Mouse (Mus musculus) forebrain, embryonic 11.5 days (tissue): ENCODE measurements at regions not wholly inside any gene's neighbourhood (a gene's known extent, or its start where the extent isn't known, plus 50 kb on each side); places are given as distances from the start of the nearest gene placed in this dataset.

Experiments used
- ATAC-seq: fragments of 200-750 bp; cut with Nextera tagmentation; replicated peaks from 2 replicates; pipeline ENCODE4 v1.8.0; 2017; ENCODE audit warnings: moderate TSS enrichment; ENCODE audit not compliant: low FRiP score
- DNase-seq: peaks from one replicate; pipeline ENCODE4 v3.0.0-alpha.2; 2017; ENCODE audit warnings: low spot score
- H3K27ac ChIP-seq: fragments of 300-500 bp; sonication (generic); 2 replicates; pipeline ENCODE4 v1.5.1; 2014; ENCODE audit warnings: low read depth, low read length
- H3K27me3 ChIP-seq: fragments of 300-500 bp; sonication (generic); 2 replicates; pipeline ENCODE4 v1.6.1; 2014; ENCODE audit warnings: mild to moderate bottlenecking, low read length, mixed read lengths; ENCODE audit not compliant: control insufficient read depth, insufficient read depth
- H3K36me3 ChIP-seq: fragments of 300-500 bp; sonication (generic); 2 replicates; pipeline ENCODE4 v1.6.1; 2014; ENCODE audit warnings: mild to moderate bottlenecking, low read length, moderate library complexity, mixed read lengths; ENCODE audit not compliant: control insufficient read depth, insufficient read depth
- H3K4me1 ChIP-seq: fragments of 300-500 bp; sonication (generic); replicated peaks from 2 replicates; pipeline ENCODE4 v1.6.1; 2014; ENCODE audit warnings: low read length, mixed read lengths; ENCODE audit not compliant: control insufficient read depth, insufficient read depth
- H3K4me2 ChIP-seq: fragments of 300-500 bp; sonication (generic); 2 replicates; pipeline ENCODE4 v1.6.1; 2014; ENCODE audit warnings: low read depth, mild to moderate bottlenecking, low read length, moderate library complexity, mixed read lengths; ENCODE audit not compliant: severe bottlenecking
- H3K4me3 ChIP-seq: fragments of 300-500 bp; sonication (generic); 2 replicates; pipeline ENCODE4 v1.5.1; 2014; ENCODE audit warnings: low read depth, low read length
- H3K9ac ChIP-seq: fragments of 300-500 bp; sonication (generic); 2 replicates; pipeline ENCODE4 v1.6.1; 2014; ENCODE audit warnings: low read length
- H3K9me3 ChIP-seq: fragments of 300-500 bp; sonication (generic); 2 replicates; pipeline ENCODE4 v1.6.1; 2016; ENCODE audit warnings: low read length, mixed read lengths; ENCODE audit not compliant: control insufficient read depth
- whole genome bisulfite sequencing: fragments of 180-500 bp; shearing (Covaris S2); extraction: QIAGEN DNeasy Blood & Tissue Kit; methylation state at CpG from one replicate; pipeline ENCODE4 v1.1.7; 2014; 5-methylcytosine and 5-hydroxymethylcytosine counted together

GRCm38 (mm10) chr2:78983347-78983746 is 115.4 kb downstream of the Ube2e3 start:
- no peak overlapping the region for H3K4me3 ChIP-seq
- no peaks in the 10 kb centered on the region for H3K36me3 ChIP-seq
- H3K9ac ChIP-seq, result no peak overlapping the region
- DNase-seq (no peak), ATAC-seq (no peak)
- H3K4me2 ChIP-seq, result no peak overlapping the region
- H3K27me3 ChIP-seq, result no peaks in the 10 kb centered on the region
- H3K4me1 ChIP-seq, result no peaks in the 10 kb centered on the region
- no peaks in the 10 kb centered on the region for H3K9me3 ChIP-seq
- H3K27ac ChIP-seq, result no peak overlapping the region

GRCm38 (mm10) chr2:78983944-78984498 is 116.1 kb downstream of the Ube2e3 start:
- Histone ChIP-seq H3K4me3 (no peak overlapping the region), H3K27me3 (no peaks in the 10 kb centered on the region), H3K9me3 (no peaks in the 10 kb centered on the region), H3K36me3 (no peaks in the 10 kb centered on the region), H3K4me1 (no peaks in the 10 kb centered on the region), H3K9ac (no peak overlapping the region), H3K4me2 (no peak overlapping the region), H3K27ac (no peak overlapping the region)
- ATAC-seq, result no peak
- no peak for DNase-seq
- WGBS, result 53% methylated on average over 5 of the region's 5 CpGs

GRCm38 (mm10) chr2:78986984-78987383 is 119.1 kb downstream of the Ube2e3 start:
- no peaks in the 10 kb centered on the region for H3K36me3 ChIP-seq
- WGBS, result 91% methylated on average over 7 of the region's 7 CpGs
- H3K27me3 ChIP-seq, result no peaks in the 10 kb centered on the region
- no peak overlapping the region for H3K4me3 ChIP-seq
- H3K4me1 ChIP-seq, result no peaks in the 10 kb centered on the region
- no peak overlapping the region for H3K27ac ChIP-seq
- H3K9ac ChIP-seq, result no peak overlapping the region
- DNase-seq (no peak), ATAC-seq (no peak)
- no peaks in the 10 kb centered on the region for H3K9me3 ChIP-seq
- H3K4me2 ChIP-seq, result no peak overlapping the region

- ATAC-seq, result no peak
- WGBS, result 95% methylated on average over 3 of the region's 3 CpGs
Observed at GRCm38 (mm10) chr2:78987388-78987787, 119.5 kb downstream of the Ube2e3 start.

GRCm38 (mm10) chr2:78988224-78988623 is 120.3 kb downstream of the Ube2e3 start:
- H3K27ac ChIP-seq, result no peak overlapping the region
- no peak overlapping the region for H3K9ac ChIP-seq
- DNase-seq (no peak), ATAC-seq (no peak)
- H3K4me3 ChIP-seq, result no peak overlapping the region
- no peaks in the 10 kb centered on the region for H3K36me3 ChIP-seq
- WGBS, result 89% methylated on average over 2 of the region's 2 CpGs
- H3K27me3 ChIP-seq, result no peaks in the 10 kb centered on the region
- no peaks in the 10 kb centered on the region for H3K9me3 ChIP-seq
- H3K4me1 ChIP-seq, result no peaks in the 10 kb centered on the region
- no peak overlapping the region for H3K4me2 ChIP-seq

More at GRCm38 (mm10) chr2:78987388-78987787, 119.5 kb downstream of the Ube2e3 start:
- no peaks in the 10 kb centered on the region for H3K4me1 ChIP-seq
- DNase-seq, result no peak
- H3K27ac ChIP-seq, result no peak overlapping the region
- H3K9ac ChIP-seq, result no peak overlapping the region
- no peaks in the 10 kb centered on the region for H3K9me3 ChIP-seq
- no peaks in the 10 kb centered on the region for H3K27me3 ChIP-seq
- H3K4me3 ChIP-seq, result no peak overlapping the region
- no peak overlapping the region for H3K4me2 ChIP-seq
- no peaks in the 10 kb centered on the region for H3K36me3 ChIP-seq

GRCm38 (mm10) chr2:78994800-78995555 is 127.1 kb downstream of the Ube2e3 start:
- Histone ChIP-seq H3K4me1 (no peaks in the 10 kb centered on the region), H3K9me3 (no peaks in the 10 kb centered on the region), H3K27me3 (no peaks in the 10 kb centered on the region), H3K4me2 (no peak overlapping the region), H3K36me3 (no peaks in the 10 kb centered on the region), H3K9ac (no peak overlapping the region), H3K27ac (no peak overlapping the region), H3K4me3 (no peak overlapping the region)
- ATAC-seq, result no peak
- 85% methylated on average over 3 of the region's 3 CpGs for WGBS
- no peak for DNase-seq

DNA sequence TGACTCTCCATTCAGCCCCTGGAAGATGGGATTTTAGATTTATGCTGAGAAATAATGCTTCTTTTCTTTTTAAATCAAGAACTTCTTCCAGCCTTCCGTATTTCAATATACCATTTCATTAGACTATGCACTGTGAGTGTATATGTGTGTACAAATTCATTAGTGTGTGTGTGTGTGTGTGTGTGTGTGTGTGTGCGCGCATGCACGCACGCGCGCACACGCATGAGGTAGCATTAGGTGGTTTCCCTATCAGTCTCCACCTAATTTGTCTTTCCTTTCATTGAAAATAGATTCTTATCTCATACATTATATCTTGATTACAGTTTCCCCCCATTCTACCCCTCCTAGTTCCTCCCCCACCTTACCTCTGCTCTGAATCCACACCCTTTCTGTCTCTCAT is 130.7 kb downstream of the Ube2e3 start:
- DNase-seq (no peak), ATAC-seq (no peak)
- Histone ChIP-seq H3K4me3 (no peak overlapping the region), H3K9me3 (no peaks in the 10 kb centered on the region), H3K27me3 (no peaks in the 10 kb centered on the region), H3K27ac (no peak overlapping the region), H3K4me2 (no peak overlapping the region), H3K36me3 (no peaks in the 10 kb centered on the region), H3K4me1 (no peaks in the 10 kb centered on the region), H3K9ac (no peak overlapping the region)
- 96% methylated on average over 8 of the region's 8 CpGs for WGBS

DNA sequence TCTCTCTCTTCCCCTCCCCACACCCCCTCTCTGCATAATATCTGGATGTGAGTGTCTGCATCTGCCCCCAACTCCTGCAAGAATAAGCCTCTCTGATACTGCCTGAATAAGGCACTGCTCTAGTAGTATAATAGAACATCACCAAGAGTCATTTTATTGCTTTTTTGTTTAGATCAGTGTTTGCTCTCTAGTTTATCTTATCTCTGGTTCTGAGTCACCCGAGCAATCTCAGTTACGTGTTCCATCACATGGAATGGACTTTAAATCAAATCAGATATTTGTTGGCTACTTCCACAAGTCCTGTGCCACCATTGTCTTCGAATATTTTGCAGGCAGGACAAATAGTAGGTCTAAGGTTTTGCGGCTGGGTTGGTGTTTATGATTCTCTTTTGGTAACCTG is 131.5 kb downstream of the Ube2e3 start:
- DNase-seq, result no peak
- Histone ChIP-seq H3K4me1 (no peaks in the 10 kb centered on the region), H3K4me3 (no peak overlapping the region), H3K27ac (no peak overlapping the region), H3K9me3 (no peaks in the 10 kb centered on the region), H3K27me3 (no peaks in the 10 kb centered on the region), H3K36me3 (no peaks in the 10 kb centered on the region), H3K4me2 (no peak overlapping the region), H3K9ac (no peak overlapping the region)
- no peak for ATAC-seq
- 90% methylated on average over 4 of the region's 4 CpGs for WGBS

DNA sequence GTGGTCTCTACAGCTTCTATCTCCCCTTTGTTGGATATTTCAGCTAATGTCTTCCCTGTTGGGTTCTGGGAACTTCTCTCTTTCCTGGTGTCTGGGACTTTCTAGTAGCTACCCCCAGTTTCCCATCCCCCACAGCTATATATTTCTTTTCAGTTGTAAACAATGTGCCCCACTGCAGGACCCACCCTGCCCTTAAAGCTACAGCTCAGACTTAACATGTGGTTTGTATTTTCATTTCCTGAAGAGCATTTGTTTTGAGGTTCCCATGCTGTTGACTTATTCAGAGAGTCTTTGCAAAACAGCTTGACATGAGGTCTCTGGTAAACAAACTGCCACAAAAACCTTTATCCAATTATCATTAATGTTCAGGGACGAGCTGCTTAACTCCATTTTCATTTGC is 136.9 kb downstream of the Ube2e3 start:
- Histone ChIP-seq H3K9me3 (no peaks in the 10 kb centered on the region), H3K4me2 (no peak overlapping the region), H3K27me3 (no peaks in the 10 kb centered on the region), H3K36me3 (no peaks in the 10 kb centered on the region), H3K4me3 (no peak overlapping the region), H3K27ac (no peak overlapping the region), H3K9ac (no peak overlapping the region), H3K4me1 (no peaks in the 10 kb centered on the region)
- ATAC-seq (no peak), DNase-seq (no peak)
- 53% methylated on average over 1 of the region's 1 CpGs for WGBS
